Mouse (Mus musculus) CH12.LX (cell line): ENCODE data around the gene Cbx1. TPM values are rescaled to one million over a fixed set of nuclear protein-coding genes. Genes with fewer than 3 reads are reported as not detected.

ENCODE experiments used
- DNase-seq: peaks from one replicate; pipeline ENCODE4 v3.0.0-alpha.2; 2013; ENCODE audit errors: extremely low read depth
- H3K27ac ChIP-seq: 2 replicates; pipeline ENCODE4 v1.5.1; 2012; ENCODE audit warnings: low read depth, mild to moderate bottlenecking, control low read depth, moderate library complexity; ENCODE audit not compliant: insufficient read depth
- H3K27me3 ChIP-seq: replicated peaks from 2 replicates; pipeline ENCODE3; 2012; ENCODE audit warnings: inconsistent platforms
- H3K36me3 ChIP-seq, 2 experiments: replicated peaks in 1 of 2; 2 replicates each; pipeline versions ENCODE3 to v1.6.1; 2012; ENCODE audit warnings: inconsistent platforms in 1 of 2, low read length in 1 of 2, mild to moderate bottlenecking in 1 of 2, mixed read lengths in 1 of 2, moderate library complexity in 1 of 2; ENCODE audit not compliant: control insufficient read depth in 1 of 2, insufficient read depth in 1 of 2
- H3K4me1 ChIP-seq, 2 experiments: 2 replicates each; pipeline ENCODE4 v1.6.1; 2012; ENCODE audit warnings: inconsistent platforms in 1 of 2, moderate library complexity in 1 of 2; ENCODE audit not compliant: insufficient read depth in 2 of 2, control insufficient read depth in 1 of 2
- H3K4me2 ChIP-seq: 2 replicates; pipeline ENCODE4 v1.6.1; 2012; ENCODE audit warnings: low read depth, mild to moderate bottlenecking, control low read depth; ENCODE audit not compliant: poor library complexity, insufficient read depth, severe bottlenecking
- H3K4me3 ChIP-seq, 3 experiments: fragments of 150-350 bp in 1 of 3; sonication (generic) in 1 of 3; replicated peaks in 1 of 3; 2 replicates each; pipeline versions ENCODE3 to v1.5.1; 2011 to 2012; ENCODE audit warnings: low read depth in 2 of 3, low read length in 2 of 3, mild to moderate bottlenecking in 2 of 3, moderate library complexity in 2 of 3, control low read depth in 1 of 3, improper control_type of control experiment in 1 of 3, inconsistent platforms in 1 of 3, mixed read lengths in 1 of 3; ENCODE audit not compliant: poor library complexity in 1 of 3
- H3K79me2 ChIP-seq: replicated peaks from 2 replicates; pipeline ENCODE4 v1.6.1; 2012; ENCODE audit warnings: mild to moderate bottlenecking, moderate library complexity; ENCODE audit not compliant: control insufficient read depth, poor library complexity, insufficient read depth, severe bottlenecking; ENCODE audit errors: extremely low read depth
- H3K9ac ChIP-seq: 2 replicates; pipeline ENCODE4 v1.6.1; 2012; ENCODE audit warnings: low read depth, mild to moderate bottlenecking, control low read depth, moderate library complexity; ENCODE audit not compliant: insufficient read depth
- H3K9me3 ChIP-seq: replicated peaks from 2 replicates; pipeline ENCODE3; 2012; ENCODE audit warnings: low read length, inconsistent platforms, mixed read lengths
- CHD2 ChIP-seq: IDR thresholded peaks from 2 replicates; pipeline ENCODE4 v1.6.1; 2011; ENCODE audit warnings: low read length, improper control_type of control experiment
- E2F4 ChIP-seq: IDR thresholded peaks from 2 replicates; pipeline ENCODE4 v1.6.1; 2011; ENCODE audit warnings: low read depth, low read length, improper control_type of control experiment; ENCODE audit not compliant: insufficient replicate concordance
- HCFC1 ChIP-seq: IDR thresholded peaks from 2 replicates; pipeline ENCODE4 v1.6.1; 2012; ENCODE audit warnings: low read depth, mild to moderate bottlenecking, inconsistent platforms, low read length, improper control_type of control experiment
- IRF4 ChIP-seq: IDR thresholded peaks from 2 replicates; pipeline ENCODE4 v1.6.1; 2014; ENCODE audit warnings: low read depth, mild to moderate bottlenecking, inconsistent platforms, low read length, improper control_type of control experiment
- JUN ChIP-seq: IDR thresholded peaks from 2 replicates; pipeline ENCODE4 v1.6.1; 2011; ENCODE audit warnings: low read depth, mild to moderate bottlenecking, low read length, improper control_type of control experiment, moderate library complexity; ENCODE audit not compliant: insufficient read depth
- JUND ChIP-seq: conservative IDR thresholded peaks from 2 replicates; pipeline ENCODE4 v1.6.1; 2011; ENCODE audit warnings: low read depth, low read length, improper control_type of control experiment
- KAT2A ChIP-seq: IDR thresholded peaks from 2 replicates; pipeline ENCODE4 v1.6.1; 2012; ENCODE audit warnings: low read length, improper control_type of control experiment, inconsistent platforms; ENCODE audit not compliant: insufficient replicate concordance
- MAZ ChIP-seq: IDR thresholded peaks from 2 replicates; pipeline ENCODE4 v1.6.1; 2012; ENCODE audit warnings: low read depth, mild to moderate bottlenecking, inconsistent platforms, low read length, improper control_type of control experiment, moderate library complexity
- MXI1 ChIP-seq: IDR thresholded peaks from 2 replicates; pipeline ENCODE4 v1.6.1; 2011; ENCODE audit warnings: mild to moderate bottlenecking, low read depth, low read length, improper control_type of control experiment
- NELFE ChIP-seq: IDR thresholded peaks from 2 replicates; pipeline ENCODE4 v1.6.1; 2011; ENCODE audit warnings: low read depth, low read length, improper control_type of control experiment
- PAX5 ChIP-seq: IDR thresholded peaks from 2 replicates; pipeline ENCODE4 v1.6.1; 2012; ENCODE audit warnings: low read length, inconsistent platforms, mixed read lengths
- POLR2AphosphoS2 ChIP-seq: IDR thresholded peaks from 2 replicates; pipeline ENCODE4 v1.6.1; 2011; ENCODE audit warnings: low read depth, low read length, improper control_type of control experiment
- RAD21 ChIP-seq: IDR thresholded peaks from 2 replicates; pipeline ENCODE4 v1.6.1; 2011; ENCODE audit warnings: low read depth, mild to moderate bottlenecking, low read length, improper control_type of control experiment, moderate library complexity
- RCOR1 ChIP-seq: conservative IDR thresholded peaks from 2 replicates; pipeline ENCODE4 v1.6.1; 2012; ENCODE audit warnings: low read depth, mild to moderate bottlenecking, inconsistent platforms, low read length, improper control_type of control experiment
- SIN3A ChIP-seq: IDR thresholded peaks from 2 replicates; pipeline ENCODE4 v1.6.1; 2012; ENCODE audit warnings: low read length, improper control_type of control experiment, inconsistent platforms
- USF1 ChIP-seq: IDR thresholded peaks from 2 replicates; pipeline ENCODE4 v1.6.1; 2014; ENCODE audit warnings: low read depth, mild to moderate bottlenecking, inconsistent platforms, low read length, improper control_type of control experiment
- ZC3H11A ChIP-seq: IDR thresholded peaks from 2 replicates; pipeline ENCODE4 v1.6.1; 2012; ENCODE audit warnings: low read depth, mild to moderate bottlenecking, inconsistent platforms, low read length, improper control_type of control experiment
- ZKSCAN1 ChIP-seq: IDR thresholded peaks from 2 replicates; pipeline ENCODE4 v1.6.1; 2012; ENCODE audit warnings: low read depth, inconsistent platforms, low read length, improper control_type of control experiment, borderline replicate concordance
- ZMIZ1 ChIP-seq: IDR thresholded peaks from 2 replicates; pipeline ENCODE4 v1.6.1; 2012; ENCODE audit warnings: low read depth, mild to moderate bottlenecking, inconsistent platforms, low read length, improper control_type of control experiment
- ZNF384 ChIP-seq: IDR thresholded peaks from 2 replicates; pipeline ENCODE4 v1.6.1; 2012; ENCODE audit warnings: low read depth, low read length, improper control_type of control experiment, inconsistent platforms
- dilution Hi-C: fragments of 300-500 bp; cut with MboI; formaldehyde crosslinking; loops from 2 replicates; pipeline ENCODE4 v1.14.3; 2020; ENCODE audit warnings: low sequenced_read_pairs; ENCODE audit not compliant: extremely low pct_unique_long_range_greater_than_20kb, extremely low pct_ligation_motif_present
- in situ Hi-C: fragments of 300-500 bp; cut with MboI; formaldehyde crosslinking; loops from 3 replicates; pipeline ENCODE4 v1.14.3; 2019; ENCODE audit warnings: low sequenced_read_pairs, low pct_ligation_motif_present, low pct_unique_long_range_greater_than_20kb, mixed read lengths
- polyA plus RNA-seq: library from polyadenylated mRNA; unstranded; fragments of >175 nt; gene quantifications from 2 replicates; pipeline ENCODE4 v1.2.1, GENCODE M21; 2012; ENCODE audit warnings: low read depth; ENCODE audit not compliant: insufficient read length
- total RNA-seq, 2 experiments: library from RNA; depleted of rRNA; stranded (reverse); fragments of 300-350 nt in 1 of 2; fragments of >200 nt in 1 of 2; gene quantifications; 2 replicates each; pipeline ENCODE4 v1.2.3; 2012 to 2014

Cbx1 gene
- total and polyA plus RNA-seq, 3 experiments, result 115 to 223 (median 144) TPM

GRCm38 (mm10) chr11:96823880-96824782 is 35.2 kb downstream of the Cbx1 start (continued):
- no peak for TF ChIP-seq ZC3H11A
- peak; percentile 33 for TF ChIP-seq ZNF384
- no peak for TF ChIP-seq PAX5
- TF ChIP-seq ZKSCAN1, result no peak
- no peak for TF ChIP-seq NELFE
- TF ChIP-seq E2F4, result no peak
- no peak for TF ChIP-seq RAD21
- TF ChIP-seq CHD2, result peak; percentile 92
- peak; percentile 56 for TF ChIP-seq HCFC1
- TF ChIP-seq KAT2A, result no peak
- peak; percentile 84 for TF ChIP-seq MAZ
- TF ChIP-seq RCOR1, result no peak
- TF ChIP-seq JUN, result no peak
- TF ChIP-seq POLR2AphosphoS2, result no peak
- TF ChIP-seq SIN3A, result no peak; the same call in 1 of the 2 replicates
- TF ChIP-seq JUND, result no peak
- TF ChIP-seq, all 38 proteins: peak for 11

- Histone ChIP-seq H3K4me1 (peaks cover 21 to 61% of the 10 kb centered on the region in 2 experiments), H3K4me2 (peak overlapping the region; percentile 91), H3K79me2 (peaks cover 78% of the 10 kb centered on the region), H3K27ac (peak overlapping the region; percentile 26; the same call in 1 of the 2 replicates), H3K27me3 (no peaks in the 10 kb centered on the region), H3K36me3 (peaks cover 38 to 55% of the 10 kb centered on the region in 2 experiments), H3K9me3 (no peaks in the 10 kb centered on the region), H3K4me3 (peak overlapping the region in 2 of 3 experiments; percentile 13 to 16), H3K9ac (peak overlapping the region; percentile 94)
- DNase-seq, result no peak
- dilution Hi-C loops, result no loop called here
- in situ Hi-C loops, result no loop called here
- TF ChIP-seq MXI1, result peak; percentile 29; the same call in 1 of the 2 replicates
- peak; percentile 52; the same call in 1 of the 2 replicates for TF ChIP-seq ZMIZ1
- TF ChIP-seq ZKSCAN1, result no peak
- no peak for TF ChIP-seq NELFE
- 0 out of 2 replicates have a peak, but pooled peaks have one; percentile 7 for TF ChIP-seq IRF4
- TF ChIP-seq RAD21, result no peak
- TF ChIP-seq USF1, result no peak
- TF ChIP-seq ZNF384, result no peak
- TF ChIP-seq ZC3H11A, result no peak
- TF ChIP-seq PAX5, result no peak
Observed at GRCm38 (mm10) chr11:96824783-96825495, 36.0 kb downstream of the Cbx1 start.
